Mouse (Mus musculus) kidney, embryonic 16.5 days (tissue): Measurements from ENCODE around the gene Kifc1. TPM values are rescaled to one million over a fixed set of nuclear protein-coding genes. Genes with fewer than 3 reads are reported as not detected.

Experiments used
- microRNA-seq: library from miRNA; unstranded; fragments of <30 nt; microRNA quantifications from one replicate; pipeline ENCODE4, GENCODE M21; 2016
- polyA plus RNA-seq: library from polyadenylated mRNA; unstranded; fragments of >200 nt; fragmentation: Nextera tagmentation; extraction: Ambion mirVana; gene quantifications from 2 replicates; pipeline ENCODE4 v1.2.1, GENCODE M21; 2015

Gene Kifc1
- polyA plus RNA-seq, 1 experiment from 2014 or later = 10.5 TPM

Small RNA genes within 50 kb of the gene (microRNA-seq; reads per million reads assigned to microRNA genes)
- not detected for gene Gm27740

Other genes starting within 250 kb of the Kifc1 start
- 390 and 407 TPM in 2 replicates for gene Hnrnpm, start 203.8 kb downstream of the Kifc1 start, polyA plus RNA-seq
- 58.4 and 61.9 TPM in 2 replicates for gene March2, start 172.0 kb downstream of the Kifc1 start, polyA plus RNA-seq
- 245 and 303 TPM in 2 replicates for gene Rab11b, start 130.1 kb downstream of the Kifc1 start, polyA plus RNA-seq
- gene Angptl4, start 108.8 kb downstream of the Kifc1 start, polyA plus RNA-seq = 28.4 and 29.5 TPM in 2 replicates
- 65.0 and 73.5 TPM in 2 replicates for gene Kank3, start 80.1 kb downstream of the Kifc1 start, polyA plus RNA-seq
- gene Rps28, start 66.1 kb downstream of the Kifc1 start, polyA plus RNA-seq = 796 and 818 TPM in 2 replicates
- 480 and 498 TPM in 2 replicates for gene Ndufa7, start 66.1 kb downstream of the Kifc1 start, polyA plus RNA-seq
- 120 and 122 TPM in 2 replicates for gene Cd320, start 47.6 kb downstream of the Kifc1 start, polyA plus RNA-seq
- gene Gm7029, start 16.8 kb downstream of the Kifc1 start, polyA plus RNA-seq = not detected in 2 replicates
- 0.22 TPM in 1 of 2 replicates, not detected in the other for gene Platr17, start 14.5 kb upstream of the Kifc1 start, polyA plus RNA-seq
- gene Daxx, start 18.8 kb upstream of the Kifc1 start, polyA plus RNA-seq = 59.9 and 60.1 TPM in 2 replicates
- gene Tapbp, start 25.2 kb upstream of the Kifc1 start, polyA plus RNA-seq = 36.1 and 39.2 TPM in 2 replicates
- gene Zbtb22, start 25.2 kb upstream of the Kifc1 start, polyA plus RNA-seq = 20.6 and 20.9 TPM in 2 replicates
- 35.9 and 38.0 TPM in 2 replicates for gene Rgl2, start 38.9 kb upstream of the Kifc1 start, polyA plus RNA-seq
- 168 and 174 TPM in 2 replicates for gene Pfdn6, start 49.7 kb upstream of the Kifc1 start, polyA plus RNA-seq
- gene Wdr46, start 50.0 kb upstream of the Kifc1 start, polyA plus RNA-seq = 32.7 and 37.7 TPM in 2 replicates
- gene B3galt4, start 60.8 kb upstream of the Kifc1 start, polyA plus RNA-seq = 6.2 and 6.9 TPM in 2 replicates
- gene Vps52, start 65.2 kb upstream of the Kifc1 start, polyA plus RNA-seq = 51.9 and 54.7 TPM in 2 replicates
- gene Rps18, start 65.3 kb upstream of the Kifc1 start, polyA plus RNA-seq = 1,660 and 1,786 TPM in 2 replicates
- 31.5 and 32.7 TPM in 2 replicates for gene H2-K1, start 109.7 kb upstream of the Kifc1 start, polyA plus RNA-seq
- 14.7 and 18.7 TPM in 2 replicates for gene Ring1, start 134.0 kb upstream of the Kifc1 start, polyA plus RNA-seq
- gene H2-Ke6, start 137.4 kb upstream of the Kifc1 start, polyA plus RNA-seq = 52.9 and 54.0 TPM in 2 replicates
- gene Slc39a7, start 141.0 kb upstream of the Kifc1 start, polyA plus RNA-seq = 227 and 231 TPM in 2 replicates
- 52.7 and 56.7 TPM in 2 replicates for gene Rxrb, start 141.2 kb upstream of the Kifc1 start, polyA plus RNA-seq
- gene Col11a2, start 148.8 kb upstream of the Kifc1 start, polyA plus RNA-seq = 3.2 and 3.7 TPM in 2 replicates
- 0.52 and 0.82 TPM in 2 replicates for gene H2-Oa, start 201.7 kb upstream of the Kifc1 start, polyA plus RNA-seq
- 18.3 and 19.0 TPM in 2 replicates for gene H2-DMa, start 228.9 kb upstream of the Kifc1 start, polyA plus RNA-seq
- gene Brd2, start 232.0 kb upstream of the Kifc1 start, polyA plus RNA-seq = 117 and 134 TPM in 2 replicates